Mouse (Mus musculus): ENCODE results near the gene Slc8a1. TPM values are rescaled to one million over a fixed set of nuclear protein-coding genes. Genes with fewer than 3 reads are reported as not detected.

The Slc8a1 gene
- polyA plus RNA-seq, 1 experiment, result 3.2 TPM

- no peaks in the 10 kb centered on the region for H3K4me1 ChIP-seq (ENCODE audit: control insufficient read depth, insufficient read depth, low read length)
- H3K4me3 ChIP-seq (replicated peaks; ENCODE audit: control insufficient read depth, low read depth, low read length), result no peak overlapping the region
- TF ChIP-seq CTCF (IDR thresholded peaks at IDR 0.05; ENCODE audit: control insufficient read depth, insufficient read depth, low read length), result no peak
- no peak for TF ChIP-seq POLR2A (IDR thresholded peaks at IDR 0.05; ENCODE audit: borderline replicate concordance, control insufficient read depth, low read depth, low read length)
- WGBS, result 14% methylated on average over 5 of the region's 5 CpGs
- no peak overlapping the region for H3K27ac ChIP-seq (ENCODE audit: control insufficient read depth, insufficient read depth, low read depth, low read length, poor library complexity)
Observed at GRCm38 (mm10) chr17:81618461-81618860, 119.7 kb downstream of the Slc8a1 start.

DNA sequence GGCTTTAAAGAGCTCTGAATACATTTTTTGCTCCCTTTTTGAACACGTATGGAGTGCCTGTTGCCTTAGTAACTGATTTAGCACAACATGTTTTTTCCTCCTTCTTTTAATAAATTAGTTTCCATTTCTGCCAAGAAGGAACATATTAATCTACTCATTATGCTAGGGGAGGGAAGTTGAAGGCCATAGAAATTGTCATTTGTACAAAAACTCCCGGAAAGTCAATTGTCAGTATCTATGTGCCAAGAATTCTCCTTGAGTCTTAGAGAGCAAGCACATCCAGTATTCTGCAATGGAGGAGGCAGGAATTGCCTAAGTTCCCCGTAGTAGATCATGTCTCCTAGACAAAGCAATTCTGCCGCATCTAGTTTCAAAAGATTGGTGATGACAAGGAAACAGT lies 121.9 kb downstream of the Slc8a1 start:
- no peak overlapping the region for H3K4me3 ChIP-seq (replicated peaks; ENCODE audit: control insufficient read depth, low read depth, low read length)
- H3K27ac ChIP-seq (ENCODE audit: control insufficient read depth, insufficient read depth, low read depth, low read length, poor library complexity), result no peak overlapping the region
- no peak for TF ChIP-seq CTCF (IDR thresholded peaks at IDR 0.05; ENCODE audit: control insufficient read depth, insufficient read depth, low read length)
- WGBS, result 74% methylated on average over 4 of the region's 4 CpGs
- no peaks in the 10 kb centered on the region for H3K4me1 ChIP-seq (ENCODE audit: control insufficient read depth, insufficient read depth, low read length)

DNA sequence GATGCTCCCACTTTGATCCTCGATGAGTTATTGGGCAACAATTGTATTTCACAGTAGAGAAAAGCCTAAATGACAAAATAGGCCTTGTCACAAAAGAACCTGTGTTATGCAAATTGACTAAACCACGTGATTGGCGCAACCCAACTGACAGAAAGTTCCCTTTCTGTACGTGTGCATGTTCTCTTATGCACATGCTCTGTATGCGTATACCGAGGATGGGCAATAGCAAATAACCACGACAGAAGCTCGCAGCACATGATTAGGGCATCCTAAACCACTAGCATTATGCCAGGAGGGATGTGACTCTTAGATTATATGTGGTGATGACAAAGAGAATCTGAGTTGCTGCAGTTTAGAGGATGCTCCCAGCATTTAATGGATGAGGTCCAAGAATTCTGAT lies 122.8 kb downstream of the Slc8a1 start:
- H3K27ac ChIP-seq (ENCODE audit: control insufficient read depth, insufficient read depth, low read depth, low read length, poor library complexity), result no peak overlapping the region
- H3K4me1 ChIP-seq (ENCODE audit: control insufficient read depth, insufficient read depth, low read length), result no peaks in the 10 kb centered on the region
- no peak for TF ChIP-seq POLR2A (IDR thresholded peaks at IDR 0.05; ENCODE audit: borderline replicate concordance, control insufficient read depth, low read depth, low read length)
- no peak for TF ChIP-seq CTCF (IDR thresholded peaks at IDR 0.05; ENCODE audit: control insufficient read depth, insufficient read depth, low read length)
- WGBS, result 34% methylated on average over 8 of the region's 8 CpGs
- no peak overlapping the region for H3K4me3 ChIP-seq (replicated peaks; ENCODE audit: control insufficient read depth, low read depth, low read length)

GRCm38 (mm10) chr17:81607515-81607914 lies 130.7 kb downstream of the Slc8a1 start:
- H3K27ac ChIP-seq (ENCODE audit: control insufficient read depth, insufficient read depth, low read depth, low read length, poor library complexity), result no peak overlapping the region
- H3K4me3 ChIP-seq (replicated peaks; ENCODE audit: control insufficient read depth, low read depth, low read length), result no peak overlapping the region
- TF ChIP-seq CTCF (IDR thresholded peaks at IDR 0.05; ENCODE audit: control insufficient read depth, insufficient read depth, low read length) (no peak), POLR2A (IDR thresholded peaks at IDR 0.05; ENCODE audit: borderline replicate concordance, control insufficient read depth, low read depth, low read length) (no peak)
- no peaks in the 10 kb centered on the region for H3K4me1 ChIP-seq (ENCODE audit: control insufficient read depth, insufficient read depth, low read length)
- WGBS, result 94% methylated on average over 3 of the region's 3 CpGs

DNA sequence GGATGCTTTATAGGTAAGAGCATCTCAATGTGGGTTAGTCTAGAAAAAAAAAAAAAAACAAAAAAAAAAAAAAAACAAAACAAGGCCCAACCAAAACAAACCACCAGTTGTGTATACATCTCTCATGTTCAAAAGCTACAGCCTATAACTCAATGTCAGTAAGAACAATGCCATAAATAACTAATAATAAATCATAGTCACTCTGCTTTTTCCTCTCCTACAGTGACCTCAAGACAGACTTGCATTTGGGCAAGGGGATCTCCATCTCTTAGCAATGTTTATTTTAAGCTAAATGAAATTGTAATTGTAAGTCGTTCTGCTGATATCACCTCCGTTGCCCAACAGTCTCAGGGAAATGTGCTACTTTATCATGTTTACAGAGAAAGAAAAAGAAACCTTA lies 132.1 kb downstream of the Slc8a1 start:
- no peaks in the 10 kb centered on the region for H3K4me1 ChIP-seq (ENCODE audit: control insufficient read depth, insufficient read depth, low read length)
- TF ChIP-seq CTCF (IDR thresholded peaks at IDR 0.05; ENCODE audit: control insufficient read depth, insufficient read depth, low read length) (no peak), POLR2A (IDR thresholded peaks at IDR 0.05; ENCODE audit: borderline replicate concordance, control insufficient read depth, low read depth, low read length) (no peak)
- 76% methylated on average over 2 of the region's 2 CpGs for WGBS
- H3K4me3 ChIP-seq (replicated peaks; ENCODE audit: control insufficient read depth, low read depth, low read length), result no peak overlapping the region
- H3K27ac ChIP-seq (ENCODE audit: control insufficient read depth, insufficient read depth, low read depth, low read length, poor library complexity), result no peak overlapping the region

- TF ChIP-seq POLR2A (IDR thresholded peaks at IDR 0.05; ENCODE audit: borderline replicate concordance, control insufficient read depth, low read depth, low read length) (no peak), CTCF (IDR thresholded peaks at IDR 0.05; ENCODE audit: control insufficient read depth, insufficient read depth, low read length) (no peak)
- WGBS, result 79% methylated on average over 4 of the region's 4 CpGs
Observed at GRCm38 (mm10) chr17:81605219-81605660, 132.9 kb downstream of the Slc8a1 start.

GRCm38 (mm10) chr17:81599072-81599471 lies 139.1 kb downstream of the Slc8a1 start:
- WGBS, result 54% methylated on average over 2 of the region's 2 CpGs
- Histone ChIP-seq H3K4me3 (replicated peaks; ENCODE audit: control insufficient read depth, low read depth, low read length) (no peak overlapping the region), H3K4me1 (ENCODE audit: control insufficient read depth, insufficient read depth, low read length) (no peaks in the 10 kb centered on the region), H3K27ac (ENCODE audit: control insufficient read depth, insufficient read depth, low read depth, low read length, poor library complexity) (no peak overlapping the region)
- TF ChIP-seq POLR2A (IDR thresholded peaks at IDR 0.05; ENCODE audit: borderline replicate concordance, control insufficient read depth, low read depth, low read length) (no peak), CTCF (IDR thresholded peaks at IDR 0.05; ENCODE audit: control insufficient read depth, insufficient read depth, low read length) (no peak)

More at GRCm38 (mm10) chr17:81605219-81605660, 132.9 kb downstream of the Slc8a1 start:
- Histone ChIP-seq H3K4me3 (replicated peaks; ENCODE audit: control insufficient read depth, low read depth, low read length) (no peak overlapping the region), H3K27ac (ENCODE audit: control insufficient read depth, insufficient read depth, low read depth, low read length, poor library complexity) (no peak overlapping the region), H3K4me1 (ENCODE audit: control insufficient read depth, insufficient read depth, low read length) (no peaks in the 10 kb centered on the region)

DNA sequence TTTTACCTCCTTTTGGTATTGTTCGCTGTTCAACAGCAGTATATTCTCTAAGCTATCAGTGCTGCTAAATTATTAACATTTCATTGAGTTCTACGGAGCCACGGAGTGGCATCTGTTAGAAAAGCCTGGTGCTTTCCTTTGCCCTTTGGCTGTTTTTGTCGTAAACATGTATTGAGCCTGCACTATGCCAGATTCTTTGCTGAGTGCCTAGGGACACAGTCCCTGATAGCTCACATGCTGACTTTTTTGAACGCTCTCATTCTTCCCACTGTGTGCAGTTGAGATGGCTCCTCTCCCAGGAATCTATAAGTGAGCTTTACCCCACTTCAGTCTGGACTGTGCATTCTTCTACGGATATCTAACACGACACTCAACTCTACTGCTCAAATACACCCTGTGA lies 148.4 kb downstream of the Slc8a1 start:
- H3K27ac ChIP-seq (ENCODE audit: control insufficient read depth, insufficient read depth, low read depth, low read length, poor library complexity), result no peak overlapping the region
- no peak for TF ChIP-seq POLR2A (IDR thresholded peaks at IDR 0.05; ENCODE audit: borderline replicate concordance, control insufficient read depth, low read depth, low read length)
- TF ChIP-seq CTCF (IDR thresholded peaks at IDR 0.05; ENCODE audit: control insufficient read depth, insufficient read depth, low read length), result no peak
- H3K4me3 ChIP-seq (replicated peaks; ENCODE audit: control insufficient read depth, low read depth, low read length), result no peak overlapping the region
- WGBS, result 88% methylated on average over 7 of the region's 7 CpGs
- H3K4me1 ChIP-seq (ENCODE audit: control insufficient read depth, insufficient read depth, low read length), result no peaks in the 10 kb centered on the region

- Histone ChIP-seq H3K4me1 (ENCODE audit: control insufficient read depth, insufficient read depth, low read length) (no peaks in the 10 kb centered on the region), H3K4me3 (replicated peaks; ENCODE audit: control insufficient read depth, low read depth, low read length) (no peak overlapping the region), H3K27ac (ENCODE audit: control insufficient read depth, insufficient read depth, low read depth, low read length, poor library complexity) (no peak overlapping the region)
- WGBS, result 85% methylated on average over 5 of the region's 5 CpGs
- TF ChIP-seq CTCF (IDR thresholded peaks at IDR 0.05; ENCODE audit: control insufficient read depth, insufficient read depth, low read length), result no peak
- TF ChIP-seq POLR2A (IDR thresholded peaks at IDR 0.05; ENCODE audit: borderline replicate concordance, control insufficient read depth, low read depth, low read length), result no peak
Observed at GRCm38 (mm10) chr17:81586759-81587158, 151.4 kb downstream of the Slc8a1 start.

Measured in bone marrow, adult 2 months (tissue).